Mouse (Mus musculus): ENCODE data around the gene Mbd6.

The Mbd6 gene

GRCm38 (mm10) chr10:127288800-127289572 lies at the start of gene Mbd6:
Mbd6 (minus strand) TSS chr10:127289018.
- DNase-seq (ENCODE audit: extremely low read depth, insufficient read length, low spot score) = peak; percentile 88

GRCm38 (mm10) chr10:127337536-127338099 lies 48.8 kb upstream of the Mbd6 start:
- DNase-seq (ENCODE audit: extremely low read depth, insufficient read length, low spot score) = no peak

GRCm38 (mm10) chr10:127336952-127337351 lies 48.1 kb upstream of the Mbd6 start:
- DNase-seq (ENCODE audit: extremely low read depth, insufficient read length, low spot score) = no peak

- no peak for DNase-seq (ENCODE audit: extremely low read depth, insufficient read length, low spot score)
These were observed 46.5 kb upstream of the Mbd6 start for GRCm38 (mm10) chr10:127335271-127335670.

GRCm38 (mm10) chr10:127333152-127333551 lies 44.3 kb upstream of the Mbd6 start:
- DNase-seq (ENCODE audit: extremely low read depth, insufficient read length, low spot score) = no peak

GRCm38 (mm10) chr10:127332211-127332874 lies 43.5 kb upstream of the Mbd6 start:
- DNase-seq (ENCODE audit: extremely low read depth, insufficient read length, low spot score) = no peak

GRCm38 (mm10) chr10:127330212-127330611 lies 41.4 kb upstream of the Mbd6 start:
- DNase-seq (ENCODE audit: extremely low read depth, insufficient read length, low spot score) = no peak

GRCm38 (mm10) chr10:127327461-127328145 lies 38.8 kb upstream of the Mbd6 start:
- no peak for DNase-seq (ENCODE audit: extremely low read depth, insufficient read length, low spot score)

- no peak for DNase-seq (ENCODE audit: extremely low read depth, insufficient read length, low spot score)
These were observed 38.0 kb upstream of the Mbd6 start for GRCm38 (mm10) chr10:127326828-127327227.

- no peak for DNase-seq (ENCODE audit: extremely low read depth, insufficient read length, low spot score)
These were observed 37.4 kb upstream of the Mbd6 start for GRCm38 (mm10) chr10:127326017-127326801.

GRCm38 (mm10) chr10:127325454-127326016 lies 36.7 kb upstream of the Mbd6 start:
- DNase-seq (ENCODE audit: extremely low read depth, insufficient read length, low spot score) = no peak

GRCm38 (mm10) chr10:127324495-127324894 lies 35.7 kb upstream of the Mbd6 start:
- no peak for DNase-seq (ENCODE audit: extremely low read depth, insufficient read length, low spot score)

- DNase-seq (ENCODE audit: extremely low read depth, insufficient read length, low spot score) = no peak
These were observed 34.5 kb upstream of the Mbd6 start for GRCm38 (mm10) chr10:127323131-127323855.

GRCm38 (mm10) chr10:127322669-127323068 lies 33.9 kb upstream of the Mbd6 start:
- no peak for DNase-seq (ENCODE audit: extremely low read depth, insufficient read length, low spot score)

- DNase-seq (ENCODE audit: extremely low read depth, insufficient read length, low spot score) = no peak
These were observed 33.4 kb upstream of the Mbd6 start for GRCm38 (mm10) chr10:127322178-127322577.

- no peak for DNase-seq (ENCODE audit: extremely low read depth, insufficient read length, low spot score)
These were observed 32.8 kb upstream of the Mbd6 start, which contains the start of gene Arhgap9 for GRCm38 (mm10) chr10:127321621-127322020. Arhgap9 (plus strand) TSS chr10:127321964.

- DNase-seq (ENCODE audit: extremely low read depth, insufficient read length, low spot score) = no peak
These were observed 31.2 kb upstream of the Mbd6 start for GRCm38 (mm10) chr10:127319969-127320368.

- DNase-seq (ENCODE audit: extremely low read depth, insufficient read length, low spot score) = no peak
These were observed 29.2 kb upstream of the Mbd6 start for GRCm38 (mm10) chr10:127318009-127318408.

- DNase-seq (ENCODE audit: extremely low read depth, insufficient read length, low spot score) = no peak
These were observed 28.5 kb upstream of the Mbd6 start for GRCm38 (mm10) chr10:127317277-127317676.
